Mouse (Mus musculus): Measurements from ENCODE around the gene Camk1.

GRCm38 (mm10) chr6:113352820-113353219, 9.0 kb upstream of the Camk1 start:
- TF ChIP-seq CTCF (IDR thresholded peaks at IDR 0.05; ENCODE audit: borderline replicate concordance, extremely low read depth, insufficient read depth, insufficient read length) (no peak), POLR2A (IDR thresholded peaks at IDR 0.05; ENCODE audit: borderline replicate concordance, extremely low read depth, insufficient read depth, insufficient read length, poor library complexity, severe bottlenecking) (no peak)
